Mouse (Mus musculus) CH12F3 (cell line): ENCODE results near the gene Trim47.

Experiments used
- in situ Hi-C: fragments of 300-500 bp; cut with MboI; formaldehyde crosslinking; loops from 2 replicates; pipeline ENCODE4 v1.14.3; 2020; ENCODE audit warnings: low sequenced_read_pairs

Gene Trim47

DNA sequence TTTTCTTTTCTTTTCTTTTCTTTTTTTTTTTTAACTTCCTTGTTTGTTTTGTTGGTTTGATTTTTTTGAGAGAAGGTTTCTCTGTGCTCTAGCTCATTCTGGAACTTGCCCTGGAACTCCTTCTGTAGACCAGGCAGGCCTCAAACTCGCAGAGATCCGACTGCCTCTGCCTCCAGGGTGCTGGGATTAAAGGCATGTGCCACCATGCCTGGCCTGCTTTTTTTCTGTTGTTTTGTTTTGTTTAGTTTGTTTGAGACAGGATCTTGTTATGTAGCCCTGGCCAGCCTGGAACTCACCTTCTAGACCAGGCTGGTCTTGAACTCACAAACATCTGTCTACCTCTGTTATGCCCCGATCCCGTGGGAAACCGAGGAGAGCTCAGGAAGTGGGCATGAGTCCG lies 37.5 kb downstream of the Trim47 start:
- in situ Hi-C loops, result no loop called here

- in situ Hi-C loops, result no loop called here
Observed at GRCm38 (mm10) chr11:116088741-116089394, 38.1 kb downstream of the Trim47 start.

- in situ Hi-C loops, result no loop called here
Observed at GRCm38 (mm10) chr11:116088188-116088587, 38.8 kb downstream of the Trim47 start.

- in situ Hi-C loops, result no loop called here
Observed at GRCm38 (mm10) chr11:116087194-116088130, 39.5 kb downstream of the Trim47 start.

DNA sequence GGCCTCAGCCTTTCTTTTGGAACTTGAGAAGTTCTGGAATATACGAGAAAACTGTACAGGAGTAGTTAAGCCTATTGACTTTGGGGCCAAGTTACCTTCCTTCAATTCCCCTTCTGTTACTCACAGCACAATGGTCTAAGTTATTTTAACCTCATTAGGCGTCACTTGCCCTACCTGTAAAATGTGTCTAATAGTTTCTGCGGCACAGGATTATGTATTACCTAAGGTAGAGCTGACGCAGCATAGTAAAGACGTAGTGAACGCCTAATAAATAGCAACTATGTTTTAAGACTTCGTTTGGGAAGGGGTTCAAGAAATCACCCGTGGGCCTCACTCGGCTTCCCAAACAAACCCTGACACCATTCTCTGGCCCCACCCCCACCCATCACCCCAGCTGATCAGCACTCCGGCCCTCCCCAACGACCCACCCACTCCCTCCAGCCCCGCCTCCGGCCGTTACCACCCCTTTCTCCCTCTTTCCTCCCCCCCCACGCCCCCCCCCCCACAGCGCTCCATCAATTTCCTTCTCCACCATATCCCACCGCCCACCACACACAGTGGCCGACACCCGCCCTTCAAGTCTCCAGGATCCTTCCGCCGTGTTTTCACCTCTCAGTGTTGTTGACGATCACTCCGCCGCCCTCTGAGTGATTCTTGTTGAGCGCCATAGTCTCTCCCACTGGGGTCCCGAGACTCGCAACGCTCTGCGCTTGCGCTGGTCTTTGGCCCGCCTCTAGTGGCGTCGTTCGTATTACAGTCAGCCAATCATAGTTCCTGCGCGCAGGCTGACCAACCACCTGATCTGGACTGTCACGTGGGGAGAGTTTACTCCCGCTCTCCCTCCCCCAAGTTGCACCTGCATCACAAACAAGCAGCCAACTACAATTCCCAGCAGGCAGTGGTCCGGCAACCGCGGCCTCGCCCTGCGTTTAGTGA lies 40.5 kb downstream of the Trim47 start, which contains the start of gene Wbp2:
Wbp2 (minus strand) TSS at position 738 of the 936 bp plus-strand sequence.
- in situ Hi-C loops, result no loop called here

GRCm38 (mm10) chr11:116084166-116084565 lies 42.8 kb downstream of the Trim47 start:
- in situ Hi-C loops, result no loop called here

- in situ Hi-C loops, result no loop called here
Observed at GRCm38 (mm10) chr11:116083096-116083672, 43.8 kb downstream of the Trim47 start.

GRCm38 (mm10) chr11:116081081-116081480 lies 45.9 kb downstream of the Trim47 start:
- in situ Hi-C loops, result no loop called here

DNA sequence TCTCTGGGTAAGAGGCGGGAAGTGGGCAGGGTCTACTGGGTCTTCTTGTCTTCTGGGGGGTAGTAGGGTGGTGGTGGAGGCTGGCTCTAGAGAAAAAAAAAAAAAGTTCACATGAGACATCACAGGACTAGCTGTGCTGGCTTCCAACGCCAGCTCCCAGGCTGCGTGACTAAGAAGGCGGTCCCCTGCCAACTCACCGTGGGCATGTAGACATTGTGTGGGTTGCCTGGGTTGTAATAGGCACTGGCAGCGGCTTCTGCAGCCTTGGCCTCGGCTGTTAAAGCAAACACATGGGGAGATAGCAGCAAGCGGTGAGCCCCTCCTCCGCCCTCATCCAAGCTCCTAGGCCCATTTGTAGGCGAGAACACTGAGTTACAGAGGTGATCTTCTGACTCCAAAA lies 47.5 kb downstream of the Trim47 start:
- in situ Hi-C loops, result no loop called here

- in situ Hi-C loops, result no loop called here
Observed at GRCm38 (mm10) chr11:116078676-116079320, 48.2 kb downstream of the Trim47 start.

- in situ Hi-C loops, result no loop called here
Observed at GRCm38 (mm10) chr11:116078221-116078620, 48.8 kb downstream of the Trim47 start.

- in situ Hi-C loops, result no loop called here
Observed at GRCm38 (mm10) chr11:116077446-116078204, 49.4 kb downstream of the Trim47 start, which contains the start of gene Unc13d. Gene Unc13d (minus strand): TSS chr11:116077961.

- in situ Hi-C loops, result no loop called here
Observed at GRCm38 (mm10) chr11:116076836-116077235, 50.2 kb downstream of the Trim47 start.

GRCm38 (mm10) chr11:116076266-116076540 lies 50.8 kb downstream of the Trim47 start:
- in situ Hi-C loops, result no loop called here

GRCm38 (mm10) chr11:116075539-116076265 lies 51.3 kb downstream of the Trim47 start:
- in situ Hi-C loops, result no loop called here

GRCm38 (mm10) chr11:116074436-116074991 lies 52.5 kb downstream of the Trim47 start:
- in situ Hi-C loops, result no loop called here

DNA sequence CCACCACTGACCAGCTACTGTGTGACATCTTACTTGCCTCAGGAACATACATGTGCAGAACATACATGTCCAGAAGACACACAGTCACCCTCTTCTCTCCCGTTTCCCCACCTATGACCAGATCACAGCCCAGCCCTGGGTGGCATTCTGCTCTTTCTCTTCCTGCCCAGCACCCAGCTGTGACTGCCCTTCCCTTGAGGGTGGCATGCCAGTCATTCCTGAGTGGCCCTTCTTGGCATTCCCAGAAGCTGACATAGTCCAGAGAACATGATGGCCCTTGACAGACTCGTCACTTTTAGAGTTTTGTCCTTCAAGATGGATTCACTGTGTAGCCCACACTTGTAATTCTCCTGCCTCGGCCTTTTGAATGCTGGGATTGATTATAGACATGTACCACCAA lies 54.4 kb downstream of the Trim47 start:
- in situ Hi-C loops, result no loop called here

DNA sequence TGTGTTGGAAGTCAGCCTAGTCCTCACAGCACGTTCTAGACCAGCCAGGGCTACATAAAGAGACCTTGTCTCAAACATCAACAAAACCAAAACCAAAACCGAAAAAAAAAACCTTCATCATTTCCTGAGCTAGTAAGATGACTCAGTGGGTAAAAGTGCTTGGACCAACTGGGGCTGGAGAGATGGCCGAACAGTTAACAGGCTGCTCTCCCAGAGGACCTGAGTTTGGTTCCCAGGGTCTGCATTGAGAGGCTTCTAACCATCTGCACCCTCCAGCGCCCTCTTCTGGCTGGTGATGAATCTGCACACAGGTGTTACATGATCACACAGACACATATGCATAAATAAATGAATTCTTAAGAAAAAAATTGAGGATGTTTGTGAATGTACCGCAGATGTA lies 55.5 kb downstream of the Trim47 start:
- in situ Hi-C loops, result no loop called here
